Mouse (Mus musculus) right cerebral cortex, postnatal 10 days (tissue): Measurements from ENCODE around the gene Ptprn2.
A peak's percentile ranks its signal among the peaks of the same experiment; 100 is the strongest.

Experiments used
- DNase-seq, 2 experiments: peaks; one replicate each; pipeline ENCODE4 v3.0.0; 2021; ENCODE audit warnings: low spot score in 2 of 2

The Ptprn2 gene

GRCm38 (mm10) chr12:117256849-117257204 is 771.3 kb downstream of the Ptprn2 start:
- DNase-seq: no peak

GRCm38 (mm10) chr12:117257205-117257920 is 771.8 kb downstream of the Ptprn2 start:
- peak; percentile 52 to 53 for DNase-seq

GRCm38 (mm10) chr12:117257921-117258497 is 772.5 kb downstream of the Ptprn2 start:
- DNase-seq: peak; percentile 74

GRCm38 (mm10) chr12:117260391-117261164 is 775.1 kb downstream of the Ptprn2 start:
- DNase-seq: no peak

- DNase-seq: no peak
Measured at GRCm38 (mm10) chr12:117261165-117261440, 775.6 kb downstream of the Ptprn2 start.

- peak in 1 of 2 experiments; percentile 38 for DNase-seq
Measured at GRCm38 (mm10) chr12:117262003-117262402, 776.5 kb downstream of the Ptprn2 start.

GRCm38 (mm10) chr12:117263081-117263480 is 777.6 kb downstream of the Ptprn2 start:
- DNase-seq: peak in 1 of 2 experiments; percentile 47

GRCm38 (mm10) chr12:117265211-117265610 is 779.7 kb downstream of the Ptprn2 start:
- no peak for DNase-seq

GRCm38 (mm10) chr12:117268543-117269172 is 783.1 kb downstream of the Ptprn2 start:
- peak in 1 of 2 experiments; percentile 42 for DNase-seq

- DNase-seq: no peak
Measured at GRCm38 (mm10) chr12:117269310-117269709, 783.8 kb downstream of the Ptprn2 start.

- DNase-seq: no peak
Measured at GRCm38 (mm10) chr12:117270199-117270598, 784.7 kb downstream of the Ptprn2 start.

- DNase-seq: no peak
Measured at GRCm38 (mm10) chr12:117273166-117273565, 787.6 kb downstream of the Ptprn2 start.

- DNase-seq: no peak
Measured at GRCm38 (mm10) chr12:117274576-117274975, 789.1 kb downstream of the Ptprn2 start.

GRCm38 (mm10) chr12:117280790-117281189 is 795.3 kb downstream of the Ptprn2 start:
- no peak for DNase-seq

- DNase-seq: no peak
Measured at GRCm38 (mm10) chr12:117282659-117283058, 797.1 kb downstream of the Ptprn2 start.

GRCm38 (mm10) chr12:117287456-117287855 is 801.9 kb downstream of the Ptprn2 start:
- DNase-seq: peak; percentile 47 to 65

- peak in 1 of 2 experiments; percentile 29 for DNase-seq
Measured at GRCm38 (mm10) chr12:117291943-117292342, 806.4 kb downstream of the Ptprn2 start.

GRCm38 (mm10) chr12:117296792-117297191 is 811.3 kb downstream of the Ptprn2 start:
- no peak for DNase-seq

- no peak for DNase-seq
Measured at GRCm38 (mm10) chr12:117299084-117299483, 813.6 kb downstream of the Ptprn2 start.

GRCm38 (mm10) chr12:117304751-117305624 is 819.5 kb downstream of the Ptprn2 start:
- no peak for DNase-seq

GRCm38 (mm10) chr12:117305625-117306105 is 820.1 kb downstream of the Ptprn2 start:
- no peak for DNase-seq
